9 mouse cellular contexts compared by ENCODE assay signal in the genomic region with DNA sequence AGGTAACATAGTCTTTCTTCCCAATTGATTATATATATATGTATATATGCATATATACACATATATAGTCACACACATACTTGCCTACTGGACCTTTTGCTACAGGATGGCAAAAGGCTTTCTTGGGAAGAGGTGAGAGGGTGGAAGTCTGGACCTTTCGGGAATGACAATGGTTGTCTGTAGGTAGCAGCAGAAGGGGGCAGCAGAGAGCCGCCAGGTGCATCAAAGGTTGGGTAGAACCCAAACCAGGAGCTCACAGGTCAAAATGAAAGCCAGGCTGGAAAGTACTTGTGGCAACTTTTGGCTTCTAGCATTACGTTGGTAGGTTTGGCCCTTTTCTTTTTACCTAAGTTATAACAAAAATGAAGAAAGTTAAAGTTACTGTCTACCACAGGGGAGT. TPM values are rescaled to one million over a fixed set of nuclear protein-coding genes. Genes with fewer than 3 reads are reported as not detected.
A peak's percentile ranks its signal among the peaks of the same experiment; 100 is the strongest.
DNase-seq lines count a peak whose midpoint lies in the region; ATAC-seq and TF ChIP-seq lines count a peak whose summit lies in the region.
"Had no signal": no experiment of that assay in that cellular context is flagged by ENCODE, and none has a peak within 500 bp of the region (broad histone marks: within the 10 kb centered on the region; RNA-seq: fewer than 3 reads in every experiment).

No protein-coding gene starts in this region.

- no peaks in the 10 kb centered on the region for H3K9me3 ChIP-seq in midbrain, postnatal 0 days (ENCODE audit: low read length)
- H3K9me3 ChIP-seq in midbrain, embryonic 10.5 days (replicated peaks) = no peaks in the 10 kb centered on the region

- peak; percentile 61 for ATAC-seq in cerebellum, adult (ENCODE audit: insufficient number of reproducible peaks, low FRiP score, low TSS enrichment)
- no peak for ATAC-seq in midbrain, postnatal 0 days (ENCODE audit: low FRiP score)

- TF ChIP-seq POLR2A in cerebellum, adult 2 months (IDR thresholded peaks at IDR 0.05; ENCODE audit: borderline replicate concordance, insufficient read depth, low read length) = no peak

- H3K4me3 ChIP-seq in midbrain, postnatal 0 days (ENCODE audit: low read depth, low read length) = no peak overlapping the region
- no peak overlapping the region for H3K4me3 ChIP-seq in midbrain, embryonic 10.5 days
- no peak overlapping the region for H3K4me3 ChIP-seq in cerebellum, adult 2 months (replicated peaks; ENCODE audit: insufficient read depth, low read depth, low read length)

- no peaks in the 10 kb centered on the region for H3K36me3 ChIP-seq in midbrain, postnatal 0 days (ENCODE audit: insufficient read depth, low read length)
- H3K36me3 ChIP-seq in midbrain, embryonic 10.5 days = no peaks in the 10 kb centered on the region

- no peaks in the 10 kb centered on the region for H3K27me3 ChIP-seq in midbrain, postnatal 0 days (ENCODE audit: insufficient read depth, low read length)
- H3K27me3 ChIP-seq in midbrain, embryonic 10.5 days (ENCODE audit: low read depth, poor library complexity, severe bottlenecking) = no peaks in the 10 kb centered on the region
- no peaks in the 10 kb centered on the region for H3K27me3 ChIP-seq in cerebellum, adult 2 months (ENCODE audit: control insufficient read depth, insufficient read depth, low read length)

- 42% methylated on average over 3 of the region's 3 CpGs for WGBS in midbrain, postnatal 0 days
- WGBS in midbrain, embryonic 10.5 days = 41% methylated on average over 3 of the region's 3 CpGs
- WGBS in cerebellum, adult 2 months = 34% methylated on average over 3 of the region's 3 CpGs

- no peak for DNase-seq in cerebellum, postnatal 4 days (ENCODE audit: low spot score in 2 of 2)
- no peak for DNase-seq in midbrain, postnatal 0 days (ENCODE audit: low spot score)
- DNase-seq in midbrain, embryonic 10.5 days (ENCODE audit: low spot score) = no peak
- DNase-seq in cerebellum, adult 2 months = peak; percentile 57 to 65
- DNase-seq in kidney, postnatal 4 days = peak; percentile 51 to 57
- DNase-seq in spleen, adult 12 weeks (ENCODE audit: low spot score) = no peak
- DNase-seq in c-Kit-positive CD71-positive TER-119-positive erythroid progenitor cells, embryonic 14.5 days (ENCODE audit: low spot score) = no peak

- TF ChIP-seq CTCF in midbrain, postnatal 0 days (IDR thresholded peaks at IDR 0.05) = peak; percentile 36
- peak; percentile 87 for TF ChIP-seq CTCF in cerebellum, adult 2 months (IDR thresholded peaks at IDR 0.05; ENCODE audit: borderline replicate concordance, insufficient read depth, low read depth, low read length)

- no peak overlapping the region for H3K4me2 ChIP-seq in midbrain, postnatal 0 days (ENCODE audit: low read depth, low read length, poor library complexity, severe bottlenecking)

- H3K4me1 ChIP-seq in midbrain, postnatal 0 days (ENCODE audit: insufficient read depth, low read length) = no peaks in the 10 kb centered on the region
- peaks cover 9% of the 10 kb centered on the region for H3K4me1 ChIP-seq in midbrain, embryonic 10.5 days
- no peaks in the 10 kb centered on the region for H3K4me1 ChIP-seq in cerebellum, adult 2 months (ENCODE audit: control insufficient read depth, insufficient read depth, low read length)

- H3K9ac ChIP-seq in midbrain, postnatal 0 days (replicated peaks; ENCODE audit: low read length, poor library complexity, severe bottlenecking) = no peak overlapping the region

- no peak overlapping the region for H3K27ac ChIP-seq in midbrain, postnatal 0 days (ENCODE audit: low read depth, low read length)
- H3K27ac ChIP-seq in midbrain, embryonic 10.5 days (replicated peaks) = no peak overlapping the region
- no peak overlapping the region for H3K27ac ChIP-seq in cerebellum, adult 2 months (ENCODE audit: insufficient read depth, low read length)

RNA-seq across cellular contexts. Expression of gene Cpa2, which starts 6.0 kb away (rescaled TPM):
- total RNA-seq in midbrain, postnatal 0 days (2014; rRNA removed) = 6.2 and 9.3 TPM in 2 replicates
- polyA plus RNA-seq in midbrain, postnatal 0 days (2015; fragmentation: Nextera tagmentation; extraction: Ambion mirVana) = 13.0 and 15.2 TPM in 2 replicates
- 22.0 and 22.8 TPM in 2 replicates for polyA plus RNA-seq in midbrain, embryonic 10.5 days (2016; fragmentation: Nextera tagmentation; extraction: Ambion mirVana)
- polyA plus RNA-seq in cerebellum, adult 2 months (2012; rRNA removed) = 7.0 and 7.7 TPM in 2 replicates

RNA-seq across cellular contexts. Expression of gene Ssmem1, which starts 25.7 kb away (rescaled TPM):
- total RNA-seq in midbrain, postnatal 0 days (2014; rRNA removed) = 0.28 TPM in 1 of 2 replicates, not detected in the other
- polyA plus RNA-seq in midbrain, postnatal 0 days (2015; fragmentation: Nextera tagmentation; extraction: Ambion mirVana) = 0.15 and 0.19 TPM in 2 replicates
- polyA plus RNA-seq in midbrain, embryonic 10.5 days (2016; fragmentation: Nextera tagmentation; extraction: Ambion mirVana) = 0.22 and 0.36 TPM in 2 replicates
- polyA plus RNA-seq in cerebellum, adult 2 months (2012; rRNA removed) = 0.08 and 0.17 TPM in 2 replicates
- polyA plus RNA-seq: intestine, embryonic 14.5 days had no signal

RNA-seq across cellular contexts. Expression of gene Tmem209, which starts 25.8 kb away (rescaled TPM):
- total RNA-seq in midbrain, postnatal 0 days (2014; rRNA removed) = 37.4 and 50.3 TPM in 2 replicates
- 22.8 and 23.1 TPM in 2 replicates for polyA plus RNA-seq in midbrain, postnatal 0 days (2015; fragmentation: Nextera tagmentation; extraction: Ambion mirVana)
- polyA plus RNA-seq in midbrain, embryonic 10.5 days (2016; fragmentation: Nextera tagmentation; extraction: Ambion mirVana) = 47.8 and 52.7 TPM in 2 replicates
- 33.9 and 36.7 TPM in 2 replicates for polyA plus RNA-seq in cerebellum, adult 2 months (2012; rRNA removed)

RNA-seq across cellular contexts. Expression of gene Cpa4, which starts 32.8 kb away (rescaled TPM):
- 0.42 and 0.49 TPM in 2 replicates for total RNA-seq in midbrain, postnatal 0 days (2014; rRNA removed)
- 0.75 and 0.79 TPM in 2 replicates for polyA plus RNA-seq in midbrain, postnatal 0 days (2015; fragmentation: Nextera tagmentation; extraction: Ambion mirVana)
- polyA plus RNA-seq in midbrain, embryonic 10.5 days (2016; fragmentation: Nextera tagmentation; extraction: Ambion mirVana) = 1.3 and 2.3 TPM in 2 replicates
- polyA plus RNA-seq in cerebellum, adult 2 months (2012; rRNA removed) = 0.14 and 0.16 TPM in 2 replicates

Comparison
In these comparisons a context has a peak if more than half of its experiments do, and no peak if none do; other contexts are left out.
1. DNase-seq: peak in cerebellum, adult 2 months (2 of 2) and kidney, postnatal 4 days (2 of 2); none in cerebellum, postnatal 4 days (0 of 2), midbrain, postnatal 0 days (single experiment), midbrain, embryonic 10.5 days (single experiment), spleen, adult 12 weeks (single experiment) and c-Kit-positive CD71-positive TER-119-positive erythroid progenitor cells, embryonic 14.5 days (single experiment).